ENCODE assay signal across 7 mouse cellular contexts in the genomic region with DNA sequence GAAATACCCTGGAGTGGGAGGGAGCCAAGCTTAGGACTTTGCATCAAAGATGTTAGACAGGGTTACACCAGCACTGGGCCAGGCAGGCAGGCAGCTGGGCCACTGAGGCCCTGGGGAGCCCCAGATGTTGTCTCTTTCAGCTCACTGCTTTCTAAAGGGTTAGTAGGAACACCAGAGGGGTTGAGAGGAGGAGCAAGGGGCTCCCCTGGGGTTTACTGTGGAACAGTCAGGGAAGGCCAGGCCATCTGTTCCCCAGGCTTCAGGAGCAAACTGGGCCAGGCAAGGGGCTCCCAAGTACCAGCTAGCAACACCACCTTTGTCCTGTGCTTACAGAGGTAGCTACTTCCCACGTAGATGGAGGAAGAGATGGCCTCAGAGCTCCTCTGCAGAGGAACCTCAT. TPM values are rescaled to one million over a fixed set of nuclear protein-coding genes. Genes with fewer than 3 reads are reported as not detected.
A peak's percentile ranks its signal among the peaks of the same experiment; 100 is the strongest.
DNase-seq lines count a peak whose midpoint lies in the region; ATAC-seq lines count a peak whose summit lies in the region.

No protein-coding gene starts in this region.

- DNase-seq in lung, postnatal 14 days, result no peak
- peak; percentile 64 for DNase-seq in gastrocnemius, postnatal 25 days
- no peak for DNase-seq in hindbrain, embryonic 14.5 days (ENCODE audit: low spot score)
- peak; percentile 62 for DNase-seq in retina, embryonic 14.5 days (ENCODE audit: low spot score)
- no peak for DNase-seq in adrenal gland, adult 8-10 months
- no peak for DNase-seq in kidney, postnatal 14 days

- H3K27me3 ChIP-seq in lung, embryonic 15.5 days, result no peaks in the 10 kb centered on the region
- H3K27me3 ChIP-seq in hindbrain, embryonic 14.5 days (ENCODE audit: control insufficient read depth, insufficient read depth, low read length), result no peaks in the 10 kb centered on the region

- H3K27ac ChIP-seq in lung, embryonic 15.5 days, result peak overlapping the region; percentile 86
- peak overlapping the region; percentile 45; the same call in 1 of the 2 replicates for H3K27ac ChIP-seq in hindbrain, embryonic 14.5 days

- H3K4me3 ChIP-seq in lung, embryonic 15.5 days, result no peak overlapping the region
- no peak overlapping the region for H3K4me3 ChIP-seq in hindbrain, embryonic 14.5 days (replicated peaks; ENCODE audit: low read length)

- ATAC-seq in lung, embryonic 15.5 days (ENCODE audit: borderline replicate concordance, extremely low read depth, low FRiP score, low TSS enrichment), result no peak
- no peak for ATAC-seq in hindbrain, embryonic 14.5 days (ENCODE audit: low FRiP score)

- no peak overlapping the region for H3K4me2 ChIP-seq in lung, embryonic 15.5 days
- H3K4me2 ChIP-seq in hindbrain, embryonic 14.5 days (replicated peaks), result no peak overlapping the region

- H3K4me1 ChIP-seq in lung, embryonic 15.5 days, result peaks cover 61% of the 10 kb centered on the region
- H3K4me1 ChIP-seq in hindbrain, embryonic 14.5 days (replicated peaks; ENCODE audit: control insufficient read depth, insufficient read depth, low read length), result peaks cover 15% of the 10 kb centered on the region

- no peaks in the 10 kb centered on the region for H3K9me3 ChIP-seq in lung, embryonic 15.5 days
- no peaks in the 10 kb centered on the region for H3K9me3 ChIP-seq in hindbrain, embryonic 14.5 days (ENCODE audit: control insufficient read depth, low read length)

- no peak overlapping the region for H3K9ac ChIP-seq in lung, embryonic 15.5 days
- no peak overlapping the region for H3K9ac ChIP-seq in hindbrain, embryonic 14.5 days

- H3K36me3 ChIP-seq in lung, embryonic 15.5 days, result no peaks in the 10 kb centered on the region
- no peaks in the 10 kb centered on the region for H3K36me3 ChIP-seq in hindbrain, embryonic 14.5 days (replicated peaks; ENCODE audit: control insufficient read depth, insufficient read depth)

- WGBS in lung, embryonic 15.5 days, result 41% methylated on average over 1 of the region's 1 CpGs
- WGBS in hindbrain, embryonic 14.5 days, result 40% methylated on average over 1 of the region's 1 CpGs

RNA-seq across cellular contexts. Expression of a gene that starts 27.9 kb away (rescaled TPM):
- 2,819 and 2,940 TPM in 2 replicates for polyA plus RNA-seq in lung, embryonic 15.5 days (2015; fragmentation: Nextera tagmentation; extraction: Ambion mirVana)
- 100 to 1,000 TPM; 100 to 129 TPM for total RNA-seq in gastrocnemius, postnatal 25 days (2021)
- 1,567 and 1,692 TPM in 2 replicates for polyA plus RNA-seq in hindbrain, embryonic 14.5 days (2014; fragmentation: Nextera tagmentation; extraction: Ambion mirVana)
- 100 to 1,000 TPM; 448 to 514 (median 510) TPM for total RNA-seq in adrenal gland, adult 8-10 months (2022)

Comparison
In these comparisons a context has a peak if more than half of its experiments do, and no peak if none do; other contexts are left out.
1. DNase-seq: peak in gastrocnemius, postnatal 25 days (single experiment) and retina, embryonic 14.5 days (single experiment); none in lung, postnatal 14 days (single experiment), hindbrain, embryonic 14.5 days (single experiment), adrenal gland, adult 8-10 months (single experiment) and kidney, postnatal 14 days (single experiment).